Mouse (Mus musculus) embryonic facial prominence, embryonic 15.5 days (tissue): ENCODE data around the gene Arhgap22. TPM values are rescaled to one million over a fixed set of nuclear protein-coding genes. Genes with fewer than 3 reads are reported as not detected.
A peak's percentile ranks its signal among the peaks of the same experiment; 100 is the strongest.

ENCODE experiments used
- ATAC-seq: fragments of 200-750 bp; cut with Nextera tagmentation; 2 replicates; pipeline ENCODE4 v1.8.0; 2017; ENCODE audit warnings: low read depth, moderate TSS enrichment; ENCODE audit not compliant: insufficient number of reproducible peaks, low FRiP score, low TSS enrichment
- H3K27ac ChIP-seq: fragments of 300-500 bp; sonication (generic); replicated peaks from 2 replicates; pipeline ENCODE4 v1.5.1; 2015; ENCODE audit warnings: mild to moderate bottlenecking, inconsistent platforms
- H3K27me3 ChIP-seq: fragments of 300-500 bp; sonication (generic); 2 replicates; pipeline ENCODE4 v1.6.1; 2015; ENCODE audit warnings: inconsistent platforms
- H3K36me3 ChIP-seq: fragments of 300-500 bp; sonication (generic); 2 replicates; pipeline ENCODE4 v1.6.1; 2015; ENCODE audit warnings: mild to moderate bottlenecking, inconsistent platforms
- H3K4me1 ChIP-seq: fragments of 300-500 bp; sonication (generic); 2 replicates; pipeline ENCODE4 v1.6.1; 2015; ENCODE audit warnings: inconsistent platforms
- H3K4me2 ChIP-seq: fragments of 300-500 bp; sonication (generic); replicated peaks from 2 replicates; pipeline ENCODE4 v1.6.1; 2015; ENCODE audit warnings: mild to moderate bottlenecking, inconsistent platforms
- H3K4me3 ChIP-seq: fragments of 300-500 bp; sonication (generic); replicated peaks from 2 replicates; pipeline ENCODE4 v1.5.1; 2015; ENCODE audit warnings: mild to moderate bottlenecking, inconsistent platforms
- H3K9ac ChIP-seq: fragments of 300-500 bp; sonication (generic); 2 replicates; pipeline ENCODE4 v1.6.1; 2015; ENCODE audit warnings: inconsistent platforms
- H3K9me3 ChIP-seq: fragments of 300-500 bp; sonication (generic); replicated peaks from 2 replicates; pipeline ENCODE4 v1.6.1; 2016; ENCODE audit warnings: inconsistent platforms
- WGBS: fragments of 180-500 bp; shearing (Covaris S2); methylation state at CpG from one replicate; pipeline ENCODE4 v1.1.7; 2015; 5-methylcytosine and 5-hydroxymethylcytosine counted together
- polyA plus RNA-seq: library from polyadenylated mRNA; unstranded; fragments of >200 nt; fragmentation: Nextera tagmentation; extraction: Ambion mirVana; gene quantifications from 2 replicates; pipeline ENCODE4 v1.2.1, GENCODE M21; 2015

Gene Arhgap22
- polyA plus RNA-seq, 1 experiment from 2014 or later: 4.8 TPM

DNA sequence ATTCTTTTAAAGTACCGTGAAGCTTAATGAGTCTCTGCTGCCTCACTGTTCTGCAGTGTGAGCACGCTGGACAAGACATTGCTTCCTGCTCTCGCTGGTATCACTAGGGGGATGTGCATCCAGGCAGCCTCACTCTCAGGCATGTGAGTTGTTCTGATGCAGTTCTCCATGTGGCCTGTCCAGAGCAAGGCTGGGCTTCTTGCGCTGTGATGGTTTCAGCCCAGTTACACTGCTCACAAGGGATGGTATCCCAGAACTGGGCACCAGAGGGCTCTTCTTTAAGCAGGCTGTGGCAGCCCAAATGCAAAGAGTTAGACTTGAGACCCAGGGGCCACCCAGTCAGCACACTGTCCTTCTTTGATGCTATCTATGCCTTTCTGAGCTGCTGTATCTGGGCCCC, 101.9 kb downstream of the Arhgap22 start:
- H3K9me3 ChIP-seq: no peaks in the 10 kb centered on the region
- peaks cover 21% of the 10 kb centered on the region for H3K4me1 ChIP-seq
- H3K27me3 ChIP-seq: peaks cover 21% of the 10 kb centered on the region
- no peak overlapping the region for H3K27ac ChIP-seq
- no peaks in the 10 kb centered on the region for H3K36me3 ChIP-seq
- H3K4me3 ChIP-seq: no peak overlapping the region
- no peak overlapping the region for H3K4me2 ChIP-seq
- WGBS: 50% methylated on average over 4 of the region's 4 CpGs
- no peak for ATAC-seq
- H3K9ac ChIP-seq: no peak overlapping the region

DNA sequence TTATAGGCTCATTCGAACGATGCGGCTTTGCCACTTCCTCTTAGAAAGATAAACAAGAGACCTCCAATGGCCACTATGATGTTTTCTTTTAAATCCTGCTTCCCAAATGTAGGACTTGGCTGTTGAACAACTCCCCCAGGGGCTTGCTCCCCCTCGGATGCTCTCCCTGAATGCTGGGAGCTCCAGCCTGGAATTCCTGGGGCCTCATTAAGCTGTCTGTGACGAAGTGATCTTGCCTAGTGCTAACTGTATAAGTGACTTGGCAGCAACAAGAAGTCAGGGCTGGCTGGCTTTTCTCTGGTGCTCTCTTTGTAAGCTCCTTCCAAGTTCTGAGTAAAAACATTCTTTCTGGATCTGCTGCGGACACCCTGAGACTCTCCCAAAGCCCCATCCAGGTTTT, 104.1 kb downstream of the Arhgap22 start:
- 25% methylated on average over 6 of the region's 6 CpGs for WGBS
- Histone ChIP-seq H3K9ac (no peak overlapping the region), H3K27me3 (peaks cover 21% of the 10 kb centered on the region), H3K9me3 (no peaks in the 10 kb centered on the region), H3K27ac (no peak overlapping the region), H3K4me2 (no peak overlapping the region), H3K4me1 (peaks cover 25% of the 10 kb centered on the region), H3K36me3 (no peaks in the 10 kb centered on the region), H3K4me3 (no peak overlapping the region)
- ATAC-seq: no peak

GRCm38 (mm10) chr14:33319541-33320521, 106.0 kb downstream of the Arhgap22 start:
- no peaks in the 10 kb centered on the region for H3K9me3 ChIP-seq
- peak overlapping the region; percentile 100 for H3K4me2 ChIP-seq
- H3K36me3 ChIP-seq: no peaks in the 10 kb centered on the region
- under 1% methylated on average over 106 of the region's 106 CpGs for WGBS
- ATAC-seq: peak; percentile 57
- no peak overlapping the region for H3K27ac ChIP-seq
- peaks cover 25% of the 10 kb centered on the region for H3K4me1 ChIP-seq
- H3K27me3 ChIP-seq: peaks cover 12% of the 10 kb centered on the region
- H3K9ac ChIP-seq: peak overlapping the region; percentile 28; the same call in 1 of the 2 replicates
- peak overlapping the region; percentile 63 for H3K4me3 ChIP-seq

GRCm38 (mm10) chr14:33320856-33321255, 107.0 kb downstream of the Arhgap22 start:
- H3K36me3 ChIP-seq: no peaks in the 10 kb centered on the region
- H3K27ac ChIP-seq: no peak overlapping the region
- no peak for ATAC-seq
- peaks cover 12% of the 10 kb centered on the region for H3K27me3 ChIP-seq
- peak overlapping the region; percentile 100 for H3K4me2 ChIP-seq
- WGBS: 6% methylated on average over 7 of the region's 7 CpGs
- H3K9ac ChIP-seq: no peak overlapping the region
- H3K4me1 ChIP-seq: peaks cover 25% of the 10 kb centered on the region
- no peaks in the 10 kb centered on the region for H3K9me3 ChIP-seq
- peak overlapping the region; percentile 63 for H3K4me3 ChIP-seq

DNA sequence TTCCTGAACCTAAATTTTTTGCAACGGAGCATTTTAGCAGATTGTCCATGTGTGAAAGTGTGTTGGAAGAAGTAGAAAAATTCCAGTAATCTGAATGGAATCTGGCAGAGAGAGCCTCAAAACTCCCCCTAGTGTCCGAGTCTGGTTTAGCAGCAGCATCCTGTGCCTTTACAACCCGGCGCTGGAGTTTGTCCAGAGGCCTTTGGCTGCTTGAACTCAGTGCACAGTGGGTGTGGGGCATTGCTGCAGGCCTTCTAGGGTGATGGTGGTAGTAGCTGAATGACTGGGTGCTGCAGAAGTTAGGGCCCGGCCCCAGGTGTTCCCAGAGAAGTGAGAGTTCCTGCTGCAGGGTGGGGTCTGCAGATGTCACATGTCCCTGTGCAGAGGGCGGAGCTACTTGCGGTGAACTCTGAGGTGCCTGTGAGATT, 108.8 kb downstream of the Arhgap22 start:
- Histone ChIP-seq H3K4me2 (no peak overlapping the region), H3K9me3 (no peaks in the 10 kb centered on the region), H3K9ac (no peak overlapping the region), H3K27ac (no peak overlapping the region), H3K4me3 (no peak overlapping the region), H3K4me1 (peaks cover 25% of the 10 kb centered on the region), H3K36me3 (no peaks in the 10 kb centered on the region), H3K27me3 (peaks cover 8% of the 10 kb centered on the region)
- no peak for ATAC-seq
- 26% methylated on average over 7 of the region's 7 CpGs for WGBS

- no peak overlapping the region for H3K9ac ChIP-seq
- H3K27me3 ChIP-seq: peaks cover 5% of the 10 kb centered on the region
- H3K4me3 ChIP-seq: no peak overlapping the region
- no peak overlapping the region for H3K4me2 ChIP-seq
- 51% methylated on average over 6 of the region's 6 CpGs for WGBS
- no peak for ATAC-seq
- no peaks in the 10 kb centered on the region for H3K36me3 ChIP-seq
- no peaks in the 10 kb centered on the region for H3K9me3 ChIP-seq
- no peak overlapping the region for H3K27ac ChIP-seq
- H3K4me1 ChIP-seq: peaks cover 22% of the 10 kb centered on the region
Measured at GRCm38 (mm10) chr14:33324556-33324955, 110.7 kb downstream of the Arhgap22 start.

DNA sequence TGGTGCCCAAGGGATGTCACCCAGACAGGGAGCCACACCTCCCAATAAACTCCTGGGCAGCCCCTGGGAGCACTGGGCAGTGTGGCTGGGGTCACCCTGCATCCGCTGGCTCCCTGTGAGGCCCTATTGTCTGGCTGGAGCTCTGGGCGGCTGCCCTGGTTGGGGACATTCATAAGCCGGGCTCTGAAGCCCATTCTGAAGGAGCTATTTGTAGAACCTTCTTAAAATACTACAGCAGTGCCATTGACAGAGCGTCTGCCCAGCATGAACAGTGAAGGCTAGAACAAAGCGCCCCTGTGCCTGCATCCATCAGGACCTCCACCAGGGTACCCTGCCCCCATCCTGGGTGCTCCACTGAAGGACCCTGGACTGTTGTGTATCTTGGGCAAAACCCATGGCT, 114.5 kb downstream of the Arhgap22 start:
- no peaks in the 10 kb centered on the region for H3K27me3 ChIP-seq
- peaks cover 20% of the 10 kb centered on the region for H3K4me1 ChIP-seq
- no peak for ATAC-seq
- H3K27ac ChIP-seq: no peak overlapping the region
- H3K4me3 ChIP-seq: no peak overlapping the region
- WGBS: 57% methylated on average over 5 of the region's 5 CpGs
- H3K4me2 ChIP-seq: no peak overlapping the region
- no peak overlapping the region for H3K9ac ChIP-seq
- H3K9me3 ChIP-seq: no peaks in the 10 kb centered on the region
- no peaks in the 10 kb centered on the region for H3K36me3 ChIP-seq

DNA sequence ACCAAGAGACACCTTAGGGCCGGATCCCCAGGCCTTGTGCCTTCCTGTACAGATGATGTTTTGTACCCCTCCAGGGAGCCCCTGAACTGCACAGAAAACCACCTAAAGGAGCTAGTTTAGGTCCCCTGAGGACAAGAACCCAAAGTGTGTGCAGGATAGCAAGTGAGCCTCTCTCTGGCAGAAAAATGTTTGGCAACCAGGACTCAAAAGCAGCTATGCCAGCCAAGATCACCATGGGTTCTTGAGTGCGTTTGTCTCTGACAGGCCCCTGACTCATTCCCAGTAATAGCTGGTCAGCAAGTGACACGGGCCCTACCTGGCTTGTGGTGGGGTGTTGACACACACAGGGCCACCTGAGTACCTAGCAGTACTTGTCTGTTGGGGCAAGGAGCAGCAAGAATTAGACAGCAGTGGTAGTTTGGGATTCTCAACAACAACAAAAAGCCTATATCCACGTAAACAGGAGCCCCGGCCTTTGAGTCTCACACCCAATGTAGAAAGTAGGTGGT, 115.5 kb downstream of the Arhgap22 start:
- ATAC-seq: no peak
- no peaks in the 10 kb centered on the region for H3K27me3 ChIP-seq
- H3K4me2 ChIP-seq: no peak overlapping the region
- peaks cover 20% of the 10 kb centered on the region for H3K4me1 ChIP-seq
- no peaks in the 10 kb centered on the region for H3K9me3 ChIP-seq
- WGBS: 89% methylated on average over 5 of the region's 5 CpGs
- no peak overlapping the region for H3K4me3 ChIP-seq
- no peak overlapping the region for H3K9ac ChIP-seq
- H3K27ac ChIP-seq: no peak overlapping the region
- H3K36me3 ChIP-seq: no peaks in the 10 kb centered on the region

DNA sequence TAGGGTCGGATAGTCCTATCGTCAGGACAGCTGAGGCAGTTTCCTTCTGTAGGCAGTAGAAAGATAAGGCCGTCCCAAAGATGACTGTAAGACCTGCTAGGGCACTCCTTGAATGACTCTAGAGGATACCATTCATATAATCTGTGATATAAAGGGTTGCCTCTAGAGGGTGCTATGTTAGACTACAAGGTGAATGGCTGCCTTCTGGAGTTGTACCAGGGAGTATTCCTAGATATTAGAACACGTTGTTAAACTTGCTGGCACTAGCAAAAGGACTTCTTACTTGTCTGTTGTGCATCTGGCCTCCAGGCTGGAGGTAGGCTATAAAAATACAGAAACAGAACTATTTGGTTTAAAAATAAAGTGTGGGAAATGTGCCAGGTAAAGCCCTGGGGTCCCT, 117.2 kb downstream of the Arhgap22 start:
- WGBS: 53% methylated on average over 4 of the region's 4 CpGs
- no peak for ATAC-seq
- H3K4me2 ChIP-seq: no peak overlapping the region
- no peak overlapping the region for H3K27ac ChIP-seq
- H3K36me3 ChIP-seq: no peaks in the 10 kb centered on the region
- H3K9ac ChIP-seq: no peak overlapping the region
- no peak overlapping the region for H3K4me3 ChIP-seq
- no peaks in the 10 kb centered on the region for H3K9me3 ChIP-seq
- no peaks in the 10 kb centered on the region for H3K27me3 ChIP-seq
- H3K4me1 ChIP-seq: peaks cover 20% of the 10 kb centered on the region

DNA sequence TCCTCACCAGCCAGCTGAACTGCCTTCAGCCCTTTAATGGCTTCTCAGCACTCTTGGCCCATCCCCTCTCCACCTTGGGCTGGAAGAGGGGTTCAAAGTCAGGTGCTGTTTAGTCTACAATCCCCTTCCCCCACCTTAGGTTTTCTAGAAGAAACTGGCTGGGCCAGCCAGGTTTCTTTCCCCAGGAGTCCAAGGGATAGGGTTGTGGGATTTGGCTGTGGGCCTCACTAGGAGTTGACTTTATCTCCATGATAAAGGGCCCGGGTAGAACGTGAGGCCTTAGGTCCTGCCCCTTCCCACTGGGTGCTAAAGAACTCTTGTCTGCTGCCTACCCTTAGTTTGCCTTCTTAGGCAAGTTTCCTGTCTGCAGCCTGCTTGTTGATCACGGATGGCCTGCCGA, 117.8 kb downstream of the Arhgap22 start:
- ATAC-seq: no peak
- Histone ChIP-seq H3K36me3 (no peaks in the 10 kb centered on the region), H3K27ac (peak overlapping the region; percentile 58; the same call in 1 of the 2 replicates), H3K9ac (no peak overlapping the region), H3K4me2 (no peak overlapping the region), H3K4me3 (no peak overlapping the region), H3K9me3 (no peaks in the 10 kb centered on the region), H3K27me3 (no peaks in the 10 kb centered on the region), H3K4me1 (peaks cover 20% of the 10 kb centered on the region)
- WGBS: 46% methylated on average over 4 of the region's 4 CpGs

GRCm38 (mm10) chr14:33333833-33334232, 120.0 kb downstream of the Arhgap22 start:
- no peak for ATAC-seq
- Histone ChIP-seq H3K4me1 (peaks cover 20% of the 10 kb centered on the region), H3K4me2 (no peak overlapping the region), H3K27ac (no peak overlapping the region), H3K9ac (no peak overlapping the region), H3K27me3 (no peaks in the 10 kb centered on the region), H3K9me3 (no peaks in the 10 kb centered on the region), H3K4me3 (no peak overlapping the region), H3K36me3 (no peaks in the 10 kb centered on the region)
- WGBS: 87% methylated on average over 4 of the region's 4 CpGs
